Mouse (Mus musculus) cortical plate, adult 2 months (tissue): ENCODE results near the gene Ttll8.

Experiments used
- CTCF ChIP-seq: fragments of 200-500 bp; IDR thresholded peaks from 2 replicates; pipeline ENCODE4 v1.5.1; 2011; ENCODE audit warnings: mild to moderate bottlenecking, control low read depth, low read length; ENCODE audit not compliant: insufficient read depth; ENCODE audit errors: extremely low read depth
- POLR2A ChIP-seq: fragments of 200-500 bp; IDR thresholded peaks from 2 replicates; pipeline ENCODE4 v1.6.1; 2011; ENCODE audit warnings: mild to moderate bottlenecking, low read length, control low read depth; ENCODE audit not compliant: insufficient read depth; ENCODE audit errors: extremely low read depth

GRCm38 (mm10) chr15:88964070-88964578 lies 9.9 kb upstream of the Ttll8 start:
- TF ChIP-seq POLR2A (no peak), CTCF (no peak)
